Mouse (Mus musculus) liver, embryonic 15.5 days (tissue): Measurements from ENCODE around the gene Gm10800. TPM values are rescaled to one million over a fixed set of nuclear protein-coding genes. Genes with fewer than 3 reads are reported as not detected.
"Not testable (repeated sequence)": the region's sequence is repeated elsewhere in the genome, so short reads cannot be mapped to it uniquely, and the experiment has no call there.

Source experiments
- ATAC-seq: fragments of 200-750 bp; cut with Nextera tagmentation; 2 replicates; pipeline ENCODE4 v1.8.0; 2017; ENCODE audit warnings: moderate number of reproducible peaks, mild to moderate bottlenecking, moderate library complexity; ENCODE audit not compliant: insufficient read depth
- H3K27ac ChIP-seq: fragments of 300-500 bp; sonication (generic); replicated peaks from 2 replicates; pipeline ENCODE4 v1.5.1; 2015; ENCODE audit warnings: mild to moderate bottlenecking, inconsistent platforms
- H3K27me3 ChIP-seq: fragments of 300-500 bp; sonication (generic); 2 replicates; pipeline ENCODE4 v1.6.1; 2015; ENCODE audit warnings: mild to moderate bottlenecking, inconsistent platforms
- H3K36me3 ChIP-seq: fragments of 300-500 bp; sonication (generic); replicated peaks from 2 replicates; pipeline ENCODE4 v1.6.1; 2015; ENCODE audit warnings: moderate library complexity, mild to moderate bottlenecking, inconsistent platforms
- H3K4me1 ChIP-seq: fragments of 300-500 bp; sonication (generic); replicated peaks from 2 replicates; pipeline ENCODE4 v1.6.1; 2015; ENCODE audit warnings: inconsistent platforms
- H3K4me2 ChIP-seq: fragments of 300-500 bp; sonication (generic); 2 replicates; pipeline ENCODE4 v1.6.1; 2015; ENCODE audit warnings: moderate library complexity, mild to moderate bottlenecking, inconsistent platforms
- H3K4me3 ChIP-seq: fragments of 300-500 bp; sonication (generic); replicated peaks from 2 replicates; pipeline ENCODE4 v1.5.1; 2015; ENCODE audit warnings: mild to moderate bottlenecking, inconsistent platforms
- H3K9ac ChIP-seq: fragments of 300-500 bp; sonication (generic); 2 replicates; pipeline ENCODE4 v1.6.1; 2015; ENCODE audit warnings: moderate library complexity, mild to moderate bottlenecking, inconsistent platforms
- H3K9me3 ChIP-seq: fragments of 300-500 bp; sonication (generic); replicated peaks from 2 replicates; pipeline ENCODE4 v1.6.1; 2016; ENCODE audit warnings: inconsistent platforms
- WGBS: fragments of 180-500 bp; shearing (Covaris S2); methylation state at CpG from one replicate; pipeline ENCODE4 v1.1.7; 2015; ENCODE audit warnings: mixed read lengths; ENCODE audit not compliant: insufficient replicate concordance; 5-methylcytosine and 5-hydroxymethylcytosine counted together
- polyA plus RNA-seq: library from polyadenylated mRNA; unstranded; fragments of >200 nt; fragmentation: Nextera tagmentation; extraction: Ambion mirVana; gene quantifications from 2 replicates; pipeline ENCODE4 v1.2.1, GENCODE M21; 2015

The Gm10800 gene
- 0.30 TPM in 1 of 2 replicates, not detected in the other for polyA plus RNA-seq

DNA sequence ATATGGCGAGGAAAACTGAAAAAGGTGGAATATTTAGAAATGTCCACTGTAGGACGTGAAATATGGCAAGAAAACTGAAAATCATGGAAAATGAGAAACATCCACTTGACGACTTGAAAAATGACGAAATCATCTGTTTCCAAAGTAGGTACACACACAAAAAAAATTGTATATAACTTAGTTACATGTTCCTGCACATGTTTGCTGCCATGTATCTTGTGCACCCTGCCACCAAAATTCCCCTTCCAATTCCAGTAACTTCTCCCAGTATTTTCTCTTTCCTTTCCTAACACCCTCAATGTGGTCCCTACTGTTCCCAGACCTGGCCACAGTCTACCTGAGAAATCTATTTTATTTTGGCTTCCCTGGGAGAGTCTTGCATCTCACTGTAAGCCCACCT lies at the start of gene Gm10800:
Gene Gm10800, minus strand, starts transcription at position 101 of the 400 bp plus-strand sequence.
- not testable (repeated sequence) for ATAC-seq, H3K9ac ChIP-seq, H3K4me2 ChIP-seq, H3K36me3 ChIP-seq, H3K4me1 ChIP-seq, H3K27ac ChIP-seq, H3K4me3 ChIP-seq, H3K27me3 ChIP-seq, H3K9me3 ChIP-seq
- WGBS, result 71% methylated on average over 4 of the region's 4 CpGs

DNA sequence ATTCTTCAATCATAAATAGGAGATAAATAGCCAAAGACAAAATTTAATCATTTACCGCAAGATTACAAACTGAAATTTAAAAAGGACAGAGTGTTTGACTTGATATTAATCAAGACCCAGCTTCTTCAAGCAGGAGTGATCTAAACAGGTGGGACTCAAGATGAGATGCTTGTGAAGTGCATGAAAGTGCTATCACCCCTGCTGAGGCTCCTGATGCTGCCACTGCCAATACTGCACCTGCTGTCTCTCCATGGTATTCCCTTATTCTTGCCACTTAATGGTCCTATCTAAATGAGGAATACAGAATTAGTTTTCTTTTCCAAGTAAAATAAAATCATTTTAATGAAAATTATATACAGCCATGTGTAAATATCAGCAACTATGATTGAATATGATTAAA lies 30.4 kb upstream of the Gm10800 start:
- H3K9me3 ChIP-seq, result no peaks in the 10 kb centered on the region

DNA sequence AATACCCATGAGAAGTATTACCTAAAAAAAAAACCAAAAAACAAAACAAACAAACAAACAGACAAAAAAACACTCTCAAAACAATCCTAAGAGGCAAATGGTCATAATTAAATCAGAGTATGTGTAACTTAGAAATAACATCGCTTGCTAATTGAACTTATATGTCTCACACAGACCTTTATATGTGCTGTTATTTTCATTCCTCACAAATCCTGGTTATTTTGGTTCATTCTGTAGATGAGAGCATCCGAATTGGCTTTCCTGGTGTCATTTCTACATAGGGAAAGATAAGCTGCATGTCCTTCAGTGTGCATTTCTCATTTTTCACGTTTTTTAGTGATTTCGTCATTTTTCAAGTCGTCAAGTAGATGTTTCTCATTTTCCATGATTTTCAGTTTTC lies 5.2 kb downstream of the Gm10800 start, which contains the start of gene Gm10801:
Gene Gm10801, plus strand, starts transcription at position 301 of the 400 bp plus-strand sequence.
- H3K4me1 ChIP-seq, H3K27me3 ChIP-seq, H3K36me3 ChIP-seq, H3K4me2 ChIP-seq, H3K9ac ChIP-seq, H3K27ac ChIP-seq, H3K9me3 ChIP-seq, ATAC-seq, H3K4me3 ChIP-seq: not testable (repeated sequence)
- 51% methylated on average over 4 of the region's 5 CpGs for WGBS

More for the DNA sequence above, 30.4 kb upstream of the Gm10800 start:
- ATAC-seq, result no peak
- Histone ChIP-seq H3K27me3 (no peaks in the 10 kb centered on the region), H3K4me1 (no peaks in the 10 kb centered on the region), H3K4me2 (no peak overlapping the region), H3K9ac (no peak overlapping the region), H3K27ac (no peak overlapping the region), H3K36me3 (no peaks in the 10 kb centered on the region), H3K4me3 (no peak overlapping the region)
- WGBS, result 79% methylated on average over 1 of the region's 1 CpGs

Other genes with a start within 250 kb of the Gm10800 start
- gene Gm10801, start 5.1 kb downstream of the Gm10800 start, polyA plus RNA-seq, result not detected in 2 replicates